Mouse (Mus musculus) adrenal gland, adult 10 weeks (tissue): Measurements from ENCODE around the gene Dkkl1. TPM values are rescaled to one million over a fixed set of nuclear protein-coding genes. Genes with fewer than 3 reads are reported as not detected.

ENCODE experiments used
- polyA plus RNA-seq: library from polyadenylated mRNA; stranded (reverse); fragments of 350-450 nt; fragmentation: Illumina TruSeq; extraction: RNeasy Lipid Tissue Mini Kit (QIAGEN cat#74804); gene quantifications from one replicate; pipeline ENCODE4 v1.2.3, GENCODE M21; 2014; ENCODE audit warnings: low read depth, low replicate concordance

Gene Dkkl1
- not detected for polyA plus RNA-seq

GRCm38 (mm10) chr7:45211851-45212251 is at the start of gene Dkkl1:
TSS of gene Dkkl1 (minus strand) at chr7:45212147.

GRCm38 (mm10) chr7:45240633-45241388 is 28.9 kb upstream of the Dkkl1 start, which contains the start of gene Slc6a16:
TSS of gene Slc6a16 (plus strand) at chr7:45241085.

GRCm38 (mm10) chr7:45238723-45239496 is 27.0 kb upstream of the Dkkl1 start, which contains the start of gene Cd37:
TSS of gene Cd37 (minus strand) at chr7:45239115.

GRCm38 (mm10) chr7:45215673-45216441 is 3.9 kb upstream of the Dkkl1 start, which contains the start of gene Tead2:
TSS of gene Tead2 (plus strand) at chr7:45215753.

GRCm38 (mm10) chr7:45204380-45205143 is 7.4 kb downstream of the Dkkl1 start, which contains the start of gene Ccdc155:
TSS of gene Ccdc155 (minus strand) at chr7:45204892.

GRCm38 (mm10) chr7:45180896-45181477 is 31.0 kb downstream of the Dkkl1 start, which contains the start of gene Pth2:
TSS of gene Pth2 (plus strand) at chr7:45180995.

GRCm38 (mm10) chr7:45179469-45179868 is 32.5 kb downstream of the Dkkl1 start, which contains the start of gene Gfy:
TSS of gene Gfy (minus strand) at chr7:45179569.

GRCm38 (mm10) chr7:45163735-45164490 is 48.0 kb downstream of the Dkkl1 start, which contains the start of gene Slc17a7:
TSS of gene Slc17a7 (plus strand) at chr7:45163949.

Other genes starting within 250 kb of the Dkkl1 start
- gene Cpt1c, start 237.3 kb downstream of the Dkkl1 start, polyA plus RNA-seq: 0.70 TPM
- gene Prmt1, start 225.6 kb downstream of the Dkkl1 start, polyA plus RNA-seq: 9.0 TPM
- gene Irf3, start 214.5 kb downstream of the Dkkl1 start, polyA plus RNA-seq: 24.6 TPM
- not detected for gene Bcl2l12, start 213.4 kb downstream of the Dkkl1 start, polyA plus RNA-seq
- gene Scaf1, start 195.8 kb downstream of the Dkkl1 start, polyA plus RNA-seq: 4.1 TPM
- 5.8 TPM for gene Rras, start 194.2 kb downstream of the Dkkl1 start, polyA plus RNA-seq
- 0.41 TPM for gene Prr12, start 159.3 kb downstream of the Dkkl1 start, polyA plus RNA-seq
- 7.3 TPM for gene Nosip, start 149.7 kb downstream of the Dkkl1 start, polyA plus RNA-seq
- 3.9 TPM for gene Prrg2, start 149.5 kb downstream of the Dkkl1 start, polyA plus RNA-seq
- not detected for gene Rcn3, start 119.9 kb downstream of the Dkkl1 start, polyA plus RNA-seq
- 21.6 TPM for gene Fcgrt, start 108.3 kb downstream of the Dkkl1 start, polyA plus RNA-seq
- gene Rps11, start 87.7 kb downstream of the Dkkl1 start, polyA plus RNA-seq: 313 TPM
- 287 TPM for gene Rpl13a, start 83.4 kb downstream of the Dkkl1 start, polyA plus RNA-seq
- gene Gm45713, start 75.9 kb downstream of the Dkkl1 start, polyA plus RNA-seq: not detected
- gene Flt3l, start 75.7 kb downstream of the Dkkl1 start, polyA plus RNA-seq: 11.4 TPM
- 2.8 TPM for gene Pih1d1, start 57.8 kb downstream of the Dkkl1 start, polyA plus RNA-seq
- 2.0 TPM for gene Aldh16a1, start 57.6 kb downstream of the Dkkl1 start, polyA plus RNA-seq
- not detected for gene Slc17a7, start 48.2 kb downstream of the Dkkl1 start, polyA plus RNA-seq
- not detected for gene Gfy, start 32.6 kb downstream of the Dkkl1 start, polyA plus RNA-seq
- gene Pth2, start 31.2 kb downstream of the Dkkl1 start, polyA plus RNA-seq: not detected
- not detected for gene Ccdc155, start 7.3 kb downstream of the Dkkl1 start, polyA plus RNA-seq
- 2.2 TPM for gene Tead2, start 3.6 kb upstream of the Dkkl1 start, polyA plus RNA-seq
- gene Cd37, start 27.0 kb upstream of the Dkkl1 start, polyA plus RNA-seq: 0.52 TPM
- gene Slc6a16, start 28.9 kb upstream of the Dkkl1 start, polyA plus RNA-seq: not detected
- not detected for gene Slc6a21, start 65.4 kb upstream of the Dkkl1 start, polyA plus RNA-seq
- gene Trpm4, start 121.6 kb upstream of the Dkkl1 start, polyA plus RNA-seq: 0.29 TPM
- gene Hrc, start 123.1 kb upstream of the Dkkl1 start, polyA plus RNA-seq: 0.87 TPM
- gene Ppfia3, start 154.9 kb upstream of the Dkkl1 start, polyA plus RNA-seq: not detected
- gene Lin7b, start 158.4 kb upstream of the Dkkl1 start, polyA plus RNA-seq: not detected
- 77.1 TPM for gene Snrnp70, start 183.6 kb upstream of the Dkkl1 start, polyA plus RNA-seq
- not detected for gene Kcna7, start 193.5 kb upstream of the Dkkl1 start, polyA plus RNA-seq
- gene Ntf5, start 201.5 kb upstream of the Dkkl1 start, polyA plus RNA-seq: not detected
- not detected for gene Lhb, start 208.7 kb upstream of the Dkkl1 start, polyA plus RNA-seq
- 5.4 TPM for gene Gys1, start 222.7 kb upstream of the Dkkl1 start, polyA plus RNA-seq
- 0.76 TPM for gene Ruvbl2, start 225.9 kb upstream of the Dkkl1 start, polyA plus RNA-seq
- 6.7 TPM for gene Ftl1, start 247.7 kb upstream of the Dkkl1 start, polyA plus RNA-seq